Comparison of ENCODE assay signal across 24 mouse cellular contexts in genomic region chr12:72533986-72534385, GRCm38 (mm10). TPM values are rescaled to one million over a fixed set of nuclear protein-coding genes. Genes with fewer than 3 reads are reported as not detected.
DNase-seq lines count a peak whose midpoint lies in the region; ATAC-seq lines count a peak whose summit lies in the region.
"Had no signal": no experiment of that assay in that cellular context is flagged by ENCODE, and none has a peak within 500 bp of the region (broad histone marks: within the 10 kb centered on the region; RNA-seq: fewer than 3 reads in every experiment).

No protein-coding gene starts in this region.

- H3K4me2 ChIP-seq in forebrain, embryonic 14.5 days (ENCODE audit: low read length): no peak overlapping the region

- ATAC-seq in forebrain, embryonic 14.5 days: no peak
- ATAC-seq: activated CD4-positive, CD25-positive, alpha-beta regulatory T cell, adult 4 months; CD4-positive, CD25-positive, alpha-beta regulatory T cell, adult 4 months; Patski had no signal

- 91% methylated on average over 6 of the region's 6 CpGs for WGBS in midbrain, embryonic 10.5 days
- 88% methylated on average over 6 of the region's 6 CpGs for WGBS in forebrain, embryonic 14.5 days

- H3K9ac ChIP-seq in forebrain, embryonic 14.5 days (ENCODE audit: low read length): no peak overlapping the region

- DNase-seq in 3T3-L1 (ENCODE audit: low read depth, low spot score): peak; percentile 66
- DNase-seq in NIH3T3 (ENCODE audit: low read depth): peak; percentile 76
- DNase-seq in adipocyte (ENCODE audit: low spot score): peak; percentile 19
- peak; percentile 46 for DNase-seq in fibroblast of lung, adult 2 months (ENCODE audit: low read depth)
- DNase-seq in left cerebral cortex, adult 11 months (ENCODE audit: low spot score): no peak
- DNase-seq in midbrain, embryonic 10.5 days (ENCODE audit: low spot score): no peak
- no peak for DNase-seq in yolk sac, embryonic 10.5 days (ENCODE audit: low spot score)
- DNase-seq in forebrain, embryonic 14.5 days (ENCODE audit: low spot score): no peak
- DNase-seq: adrenal gland, adult 2 months; adrenal gland, adult 8-10 months; adrenal gland, postnatal 10 days; adrenal gland, postnatal 14 days; adrenal gland, postnatal 25 days; adrenal gland, postnatal 36 days; B cell, adult 2 months; cerebellum, adult 11 months; cerebellum, adult 11-12 months; cerebellum, adult 18-20 months; cerebellum, adult 2 months; cerebellum, adult 8-10 months had no signal

- peaks cover 4% of the 10 kb centered on the region; the same call in 1 of the 2 replicates for H3K36me3 ChIP-seq in midbrain, embryonic 10.5 days
- H3K36me3 ChIP-seq in forebrain, embryonic 14.5 days (ENCODE audit: control insufficient read depth, insufficient read depth, low read length): no peaks in the 10 kb centered on the region

- H3K4me3 ChIP-seq in midbrain, embryonic 10.5 days: no peak overlapping the region
- no peak overlapping the region for H3K4me3 ChIP-seq in forebrain, embryonic 14.5 days (ENCODE audit: low read depth, low read length)

- peaks cover 20% of the 10 kb centered on the region for H3K4me1 ChIP-seq in midbrain, embryonic 10.5 days
- H3K4me1 ChIP-seq in forebrain, embryonic 14.5 days (ENCODE audit: control insufficient read depth, insufficient read depth, low read length): peaks cover 3% of the 10 kb centered on the region; the same call in 1 of the 2 replicates

- H3K27me3 ChIP-seq in midbrain, embryonic 10.5 days (ENCODE audit: low read depth, poor library complexity, severe bottlenecking): no peaks in the 10 kb centered on the region
- H3K27me3 ChIP-seq in forebrain, embryonic 14.5 days (replicated peaks; ENCODE audit: control insufficient read depth, insufficient read depth, low read length): no peaks in the 10 kb centered on the region
- H3K27me3 ChIP-seq: CH12.LX had no signal

- H3K27ac ChIP-seq in midbrain, embryonic 10.5 days (replicated peaks): no peak overlapping the region
- H3K27ac ChIP-seq in forebrain, embryonic 14.5 days (ENCODE audit: low read depth, low read length): no peak overlapping the region

- no peaks in the 10 kb centered on the region for H3K9me3 ChIP-seq in midbrain, embryonic 10.5 days (replicated peaks)
- H3K9me3 ChIP-seq in forebrain, embryonic 14.5 days (replicated peaks; ENCODE audit: control insufficient read depth, low read length): no peaks in the 10 kb centered on the region

RNA-seq across cellular contexts. Expression of gene Pcnx4, which starts 2.2 kb away (rescaled TPM):
- polyA plus RNA-seq in midbrain, embryonic 10.5 days (2016; fragmentation: Nextera tagmentation; extraction: Ambion mirVana): 13.4 and 15.9 TPM in 2 replicates
- polyA plus RNA-seq in forebrain, embryonic 14.5 days (2014; fragmentation: Nextera tagmentation; extraction: Ambion mirVana): 20.6 and 21.9 TPM in 2 replicates

Comparison
In these comparisons a context has a peak if more than half of its experiments do, and no peak if none do; other contexts are left out.
1. DNase-seq: peak in 3T3-L1 (single experiment), NIH3T3 (single experiment), adipocyte (single experiment) and fibroblast of lung, adult 2 months (single experiment); none in left cerebral cortex, adult 11 months (single experiment), midbrain, embryonic 10.5 days (single experiment), yolk sac, embryonic 10.5 days (single experiment) and forebrain, embryonic 14.5 days (single experiment).